Mouse (Mus musculus): ENCODE results near the gene Sh3gl3.
A peak's percentile ranks its signal among the peaks of the same experiment; 100 is the strongest.

The Sh3gl3 gene

GRCm38 (mm10) chr7:82235486-82235885 lies 61.8 kb downstream of the Sh3gl3 start:
- DNase-seq (ENCODE audit: low read depth): no peak

GRCm38 (mm10) chr7:82236152-82236898 lies 62.7 kb downstream of the Sh3gl3 start:
- no peak for DNase-seq (ENCODE audit: low read depth)

- DNase-seq (ENCODE audit: low read depth): no peak
Observed at GRCm38 (mm10) chr7:82236899-82237162, 63.2 kb downstream of the Sh3gl3 start.

GRCm38 (mm10) chr7:82240424-82241240 lies 67.0 kb downstream of the Sh3gl3 start:
- no peak for DNase-seq (ENCODE audit: low read depth)

GRCm38 (mm10) chr7:82244701-82245100 lies 71.1 kb downstream of the Sh3gl3 start:
- no peak for DNase-seq (ENCODE audit: low read depth)

- DNase-seq (ENCODE audit: low read depth): no peak
Observed at GRCm38 (mm10) chr7:82248953-82249695, 75.5 kb downstream of the Sh3gl3 start.

GRCm38 (mm10) chr7:82253309-82253708 lies 79.7 kb downstream of the Sh3gl3 start:
- DNase-seq (ENCODE audit: low read depth): no peak

- no peak for DNase-seq (ENCODE audit: low read depth)
Observed at GRCm38 (mm10) chr7:82256936-82257335, 83.3 kb downstream of the Sh3gl3 start.

GRCm38 (mm10) chr7:82257530-82257929 lies 83.9 kb downstream of the Sh3gl3 start:
- DNase-seq (ENCODE audit: low read depth): no peak

GRCm38 (mm10) chr7:82260210-82260609 lies 86.6 kb downstream of the Sh3gl3 start:
- DNase-seq (ENCODE audit: low read depth): no peak

GRCm38 (mm10) chr7:82263141-82263540 lies 89.5 kb downstream of the Sh3gl3 start:
- DNase-seq (ENCODE audit: low read depth): peak; percentile 36

- no peak for DNase-seq (ENCODE audit: low read depth)
Observed at GRCm38 (mm10) chr7:82264119-82264518, 90.5 kb downstream of the Sh3gl3 start.

GRCm38 (mm10) chr7:82265365-82265764 lies 91.7 kb downstream of the Sh3gl3 start:
- no peak for DNase-seq (ENCODE audit: low read depth)

GRCm38 (mm10) chr7:82269948-82270347 lies 96.3 kb downstream of the Sh3gl3 start:
- DNase-seq (ENCODE audit: low read depth): no peak

- no peak for DNase-seq (ENCODE audit: low read depth)
Observed at GRCm38 (mm10) chr7:82271742-82272141, 98.1 kb downstream of the Sh3gl3 start.

GRCm38 (mm10) chr7:82272875-82273274 lies 99.2 kb downstream of the Sh3gl3 start:
- peak; percentile 19 for DNase-seq (ENCODE audit: low read depth)

- peak; percentile 26 for DNase-seq (ENCODE audit: low read depth)
Observed at GRCm38 (mm10) chr7:82274011-82274709, 100.5 kb downstream of the Sh3gl3 start.

GRCm38 (mm10) chr7:82274975-82275374 lies 101.3 kb downstream of the Sh3gl3 start:
- DNase-seq (ENCODE audit: low read depth): no peak

- DNase-seq (ENCODE audit: low read depth): no peak
Observed at GRCm38 (mm10) chr7:82275529-82276204, 102.0 kb downstream of the Sh3gl3 start.

- DNase-seq (ENCODE audit: low read depth): no peak
Observed at GRCm38 (mm10) chr7:82282011-82282410, 108.4 kb downstream of the Sh3gl3 start.

- no peak for DNase-seq (ENCODE audit: low read depth)
Observed at GRCm38 (mm10) chr7:82282464-82282863, 108.8 kb downstream of the Sh3gl3 start.

- DNase-seq (ENCODE audit: low read depth): no peak
Observed at GRCm38 (mm10) chr7:82287242-82287641, 113.6 kb downstream of the Sh3gl3 start.

Measured in c-Kit-positive CD71-negative TER-119-negative erythroid progenitor cells, embryonic 14.5 days (primary cell).